Mouse (Mus musculus) cerebellum, adult (tissue): ENCODE measurements around the gene Vps13a.

ENCODE experiments used
- ATAC-seq: cut with Nextera tagmentation; 2 replicates; pipeline ENCODE4 v1.9.2; 2017; ENCODE audit warnings: mild to moderate bottlenecking, moderate library complexity, mixed read lengths; ENCODE audit not compliant: insufficient number of reproducible peaks, low FRiP score, low TSS enrichment

Vps13a gene

DNA sequence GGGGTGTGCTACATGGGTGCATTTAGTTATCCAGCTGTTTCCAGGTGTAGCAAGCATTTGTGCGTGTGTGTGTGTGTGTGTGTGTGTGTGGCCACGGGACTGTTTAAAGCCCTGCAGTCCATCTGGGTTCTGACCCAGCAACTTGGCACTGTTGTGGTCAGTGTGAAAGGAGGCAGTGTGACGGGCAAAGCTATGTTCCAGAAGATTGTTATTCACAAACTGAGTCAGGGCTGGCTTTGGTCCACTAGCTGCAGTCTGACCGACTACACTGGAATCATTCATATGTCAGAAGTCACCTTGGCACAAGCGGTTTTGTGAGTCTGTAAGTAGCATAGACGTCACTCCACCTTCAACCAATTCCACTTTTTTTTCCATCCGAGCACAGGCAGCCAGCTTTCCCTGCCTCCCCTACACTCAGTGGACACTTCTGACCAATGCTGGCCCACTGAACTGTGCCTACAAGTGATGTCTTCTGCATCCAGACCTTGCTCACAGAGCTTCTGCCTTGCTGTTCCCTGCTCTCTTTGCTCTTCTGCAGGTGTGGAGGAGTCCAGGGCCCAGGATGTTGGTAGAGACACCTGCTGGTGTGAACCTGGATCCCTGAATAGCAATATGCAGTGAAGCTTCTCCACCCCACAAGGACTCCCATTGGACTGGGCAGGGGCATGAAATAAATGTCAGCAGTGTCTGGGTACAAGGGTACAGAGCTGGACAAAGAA, 187.3 kb downstream of the Vps13a start:
- ATAC-seq, result no peak

GRCm38 (mm10) chr19:16585379-16585778, 195.4 kb downstream of the Vps13a start:
- ATAC-seq, result no peak

GRCm38 (mm10) chr19:16584546-16584945, 196.2 kb downstream of the Vps13a start:
- ATAC-seq, result no peak

DNA sequence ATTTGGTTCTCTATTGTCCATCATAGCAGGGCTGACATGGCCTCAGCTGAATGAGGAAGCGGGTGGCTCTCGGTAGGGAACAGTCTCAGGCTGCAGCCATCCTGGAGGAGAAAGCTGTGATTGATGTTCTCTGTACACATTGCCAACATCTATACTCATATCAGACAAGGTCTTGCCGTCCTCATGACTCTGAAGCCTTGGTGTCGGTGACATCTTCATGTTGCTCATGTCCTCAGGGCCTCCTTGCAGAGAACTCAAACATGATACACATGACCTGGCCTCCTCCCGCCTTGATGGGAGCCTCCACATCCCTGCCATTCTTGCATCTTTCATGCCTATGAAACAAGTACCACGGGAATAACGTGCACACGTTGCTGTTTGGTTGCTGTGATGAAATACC, 200.2 kb downstream of the Vps13a start:
- ATAC-seq, result no peak

GRCm38 (mm10) chr19:16579656-16580260, 201.0 kb downstream of the Vps13a start:
- no peak for ATAC-seq

DNA sequence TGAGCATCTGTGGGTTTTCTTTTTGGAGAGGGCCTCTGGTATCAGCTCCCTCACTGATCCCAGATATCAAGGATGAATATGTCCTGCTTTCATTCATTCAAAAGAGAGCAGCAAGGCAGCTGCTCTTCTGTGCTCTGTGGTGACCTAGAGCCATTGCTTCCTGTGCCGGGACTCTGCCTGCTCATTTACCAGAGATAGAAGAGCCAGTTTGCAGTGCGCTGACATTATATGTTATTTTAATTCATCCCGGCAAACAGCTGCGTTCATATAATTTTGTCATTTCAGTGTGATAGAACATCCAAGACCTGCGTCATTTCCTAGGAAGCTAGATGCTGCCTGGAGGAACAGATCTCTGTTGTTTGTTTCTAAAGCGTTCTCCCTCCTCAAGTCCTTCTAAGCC, 203.9 kb downstream of the Vps13a start:
- no peak for ATAC-seq
